Mouse (Mus musculus) heart, adult 2 months (tissue): ENCODE measurements around the gene Fam129a.
"Not testable (repeated sequence)": the region's sequence is repeated elsewhere in the genome, so short reads cannot be mapped to it uniquely, and the experiment has no call there.

Source experiments
- EP300 ChIP-seq: fragments of 200-500 bp; IDR thresholded peaks from 2 replicates; pipeline ENCODE4 v1.6.1; 2011; ENCODE audit warnings: low read depth, low read length, control low read depth; ENCODE audit not compliant: insufficient read depth
- POLR2A ChIP-seq: fragments of 200-500 bp; IDR thresholded peaks from 2 replicates; pipeline ENCODE4 v1.6.1; 2011; ENCODE audit warnings: mild to moderate bottlenecking, low read depth, low read length, control low read depth; ENCODE audit not compliant: insufficient read depth

DNA sequence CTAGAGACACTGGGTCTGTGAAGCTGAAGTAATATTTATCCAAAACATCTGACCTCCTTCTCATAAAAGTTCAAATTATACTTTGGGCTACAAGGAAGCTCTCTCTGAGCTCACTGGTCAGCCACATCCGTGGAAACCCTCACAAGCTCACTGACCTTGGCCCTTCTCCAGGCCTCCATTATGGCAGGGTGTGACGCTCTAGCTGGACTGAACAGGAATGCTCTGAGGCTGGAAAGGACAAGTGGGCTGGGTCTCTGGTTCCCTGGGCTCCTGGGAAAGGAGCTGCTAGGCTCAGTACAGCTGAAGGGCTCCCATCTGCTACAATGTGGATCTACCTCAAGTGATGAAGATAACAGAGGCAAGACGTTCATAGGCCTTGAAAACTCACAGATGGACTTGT, 37.0 kb downstream of the Fam129a start:
- not testable (repeated sequence) for TF ChIP-seq POLR2A, EP300
